Mouse (Mus musculus) intestine, embryonic 15.5 days (tissue): ENCODE data around the gene Paqr6. TPM values are rescaled to one million over a fixed set of nuclear protein-coding genes. Genes with fewer than 3 reads are reported as not detected.
"Not testable (repeated sequence)": the region's sequence is repeated elsewhere in the genome, so short reads cannot be mapped to it uniquely, and the experiment has no call there.

Experiments used
- ATAC-seq: fragments of 200-750 bp; cut with Nextera tagmentation; 2 replicates; pipeline ENCODE4 v1.8.0; 2017; ENCODE audit warnings: moderate TSS enrichment, moderate library complexity
- H3K27ac ChIP-seq: fragments of 300-500 bp; sonication (generic); 2 replicates; pipeline ENCODE4 v1.5.1; 2015; ENCODE audit warnings: mild to moderate bottlenecking, inconsistent platforms
- H3K27me3 ChIP-seq: fragments of 300-500 bp; sonication (generic); replicated peaks from 2 replicates; pipeline ENCODE4 v1.6.1; 2015; ENCODE audit warnings: inconsistent platforms
- H3K36me3 ChIP-seq: fragments of 300-500 bp; sonication (generic); 2 replicates; pipeline ENCODE4 v1.6.1; 2015; ENCODE audit warnings: inconsistent platforms
- H3K4me1 ChIP-seq: fragments of 300-500 bp; sonication (generic); replicated peaks from 2 replicates; pipeline ENCODE4 v1.6.1; 2015; ENCODE audit warnings: inconsistent platforms
- H3K4me2 ChIP-seq: fragments of 300-500 bp; sonication (generic); replicated peaks from 2 replicates; pipeline ENCODE4 v1.6.1; 2015; ENCODE audit warnings: mild to moderate bottlenecking, inconsistent platforms
- H3K4me3 ChIP-seq: fragments of 300-500 bp; sonication (generic); replicated peaks from 2 replicates; pipeline ENCODE4 v1.5.1; 2015; ENCODE audit warnings: inconsistent platforms
- H3K9ac ChIP-seq: fragments of 300-500 bp; sonication (generic); 2 replicates; pipeline ENCODE4 v1.6.1; 2015; ENCODE audit warnings: inconsistent platforms
- H3K9me3 ChIP-seq: fragments of 300-500 bp; sonication (generic); 2 replicates; pipeline ENCODE4 v1.6.1; 2016; ENCODE audit warnings: inconsistent platforms
- WGBS: fragments of 180-500 bp; shearing (Covaris S2); methylation state at CpG from one replicate; pipeline ENCODE4 v1.1.7; 2015; 5-methylcytosine and 5-hydroxymethylcytosine counted together
- polyA plus RNA-seq: library from polyadenylated mRNA; unstranded; fragments of >200 nt; fragmentation: Nextera tagmentation; extraction: Ambion mirVana; gene quantifications from 2 replicates; pipeline ENCODE4 v1.2.1, GENCODE M21; 2015

The Paqr6 gene
- polyA plus RNA-seq, 1 experiment from 2014 or later: 3.7 TPM

DNA sequence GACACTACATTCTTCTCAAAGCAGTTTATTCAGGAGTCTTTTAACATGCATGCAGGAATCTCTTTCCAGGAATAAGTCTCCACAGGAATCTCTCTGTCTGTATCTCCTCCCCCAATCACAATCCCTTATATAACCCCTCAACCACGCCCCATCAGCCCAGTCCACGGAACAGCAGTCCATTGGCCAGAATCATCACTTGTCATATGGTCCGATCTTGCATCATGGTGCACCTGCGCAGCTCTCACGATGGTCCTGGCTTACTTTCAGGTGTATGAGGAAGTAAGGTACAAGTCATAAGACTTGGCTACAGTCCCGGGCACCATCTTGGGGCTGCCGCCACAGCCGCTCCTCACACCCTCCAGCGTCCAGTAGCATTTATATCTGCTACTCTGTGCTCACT, 8.3 kb downstream of the Paqr6 start, which contains the start of gene Bglap3:
TSS of gene Bglap3 (minus strand) at position 101 of the 400 bp plus-strand sequence.
- not testable (repeated sequence) for H3K4me1 ChIP-seq, ATAC-seq, H3K27me3 ChIP-seq, H3K36me3 ChIP-seq, H3K4me2 ChIP-seq, H3K9ac ChIP-seq, H3K27ac ChIP-seq, H3K9me3 ChIP-seq, H3K4me3 ChIP-seq
- WGBS: 92% methylated on average over 9 of the region's 9 CpGs

DNA sequence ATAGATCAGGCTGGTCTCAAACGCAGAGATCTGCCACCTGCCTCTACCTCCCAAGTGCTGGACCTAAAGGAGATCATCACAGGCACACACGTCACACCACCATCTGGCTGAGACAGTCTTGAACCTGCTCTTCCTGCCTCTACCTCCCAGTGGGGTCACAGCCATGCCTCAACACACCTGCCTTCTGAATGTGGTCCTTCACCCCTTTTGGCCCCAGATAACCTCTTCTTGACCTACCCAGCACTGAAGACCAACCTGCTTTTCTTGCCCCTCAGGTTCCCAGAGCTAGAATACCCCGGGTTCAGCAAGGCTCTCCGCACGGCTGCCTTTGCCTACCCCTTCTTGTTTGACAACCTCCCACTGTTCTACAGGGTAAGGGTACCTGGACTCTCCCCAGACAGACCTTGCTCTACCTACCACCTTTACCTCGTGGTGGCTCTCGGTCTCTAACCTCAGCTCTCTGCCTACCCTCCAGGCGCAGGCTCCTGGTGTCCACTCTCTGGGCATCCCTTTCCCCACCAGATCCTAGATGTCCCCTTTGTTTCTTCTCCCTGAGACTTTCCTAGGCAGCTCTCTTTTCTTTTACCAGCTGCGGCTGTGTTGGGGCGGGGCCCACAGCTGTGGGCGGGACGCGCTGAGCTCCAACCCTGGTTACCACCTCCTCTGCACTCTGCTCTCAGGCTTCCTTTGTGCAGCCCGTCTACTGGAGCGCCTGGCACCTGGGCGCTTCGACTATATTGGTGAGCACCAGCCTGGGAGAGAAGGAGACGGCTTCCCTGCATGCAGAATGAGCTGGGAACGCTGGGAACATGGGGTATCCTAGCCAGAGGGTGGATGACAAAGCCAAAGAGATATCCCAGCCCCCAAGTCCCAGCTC, 11.6 kb downstream of the Paqr6 start:
- WGBS: 11% methylated on average over 19 of the region's 19 CpGs
- not testable (repeated sequence) for H3K9me3 ChIP-seq, H3K36me3 ChIP-seq, H3K9ac ChIP-seq, H3K4me1 ChIP-seq, H3K27me3 ChIP-seq, H3K27ac ChIP-seq
- Histone ChIP-seq H3K4me3 (0 out of 2 replicates have a peak overlapping the region, but pooled peaks have one; percentile 6), H3K4me2 (peak overlapping the region; percentile 54)
- peak; percentile 94 for ATAC-seq

DNA sequence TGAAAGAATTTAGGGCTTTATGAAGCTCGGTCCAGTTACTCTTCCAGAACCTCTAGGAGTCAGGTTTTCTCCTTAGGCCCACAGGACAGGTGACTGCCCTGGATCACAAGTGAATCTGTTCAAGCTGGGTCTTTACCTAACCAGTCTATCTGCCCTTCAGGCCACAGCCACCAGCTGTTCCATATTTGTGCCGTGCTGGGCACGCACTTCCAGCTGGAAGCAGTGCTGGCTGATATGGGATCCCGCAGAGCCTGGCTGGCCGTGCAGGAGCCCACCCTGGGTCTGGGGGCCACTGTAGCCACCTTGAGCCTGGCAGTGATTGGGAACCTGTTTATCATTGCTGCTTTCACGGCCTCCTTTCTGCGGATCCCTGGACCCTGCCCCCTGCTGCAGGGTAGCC, 12.3 kb downstream of the Paqr6 start:
- H3K4me3 ChIP-seq, H3K27me3 ChIP-seq, H3K9me3 ChIP-seq, H3K36me3 ChIP-seq, H3K27ac ChIP-seq, H3K9ac ChIP-seq, H3K4me1 ChIP-seq: not testable (repeated sequence)
- H3K4me2 ChIP-seq: peak overlapping the region; percentile 54
- 38% methylated on average over 7 of the region's 7 CpGs for WGBS
- peak; percentile 54 for ATAC-seq

DNA sequence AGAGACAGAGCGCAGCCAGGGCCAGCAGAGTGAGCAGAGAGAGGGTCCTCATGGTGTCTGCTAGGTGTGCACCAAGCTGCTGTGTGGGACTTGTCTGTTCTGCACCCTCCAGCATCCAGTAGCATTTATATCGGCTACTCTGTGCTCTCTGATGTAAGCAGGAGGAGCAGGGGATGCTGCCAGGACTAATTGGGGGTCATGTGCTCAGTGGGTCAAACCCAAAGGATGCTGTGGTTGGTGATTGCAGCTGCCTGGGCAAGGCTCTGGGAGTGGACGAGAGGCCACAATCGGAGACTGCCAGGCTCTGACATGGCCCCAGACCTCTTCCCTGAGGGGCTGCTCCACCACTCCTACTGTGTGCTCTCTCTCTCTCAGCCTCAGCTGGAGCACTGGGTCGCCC, 14.2 kb downstream of the Paqr6 start, which contains the start of gene Bglap2:
TSS of gene Bglap2 (minus strand) at position 101 of the 400 bp plus-strand sequence.
- H3K4me2 ChIP-seq, H3K36me3 ChIP-seq, H3K4me1 ChIP-seq, ATAC-seq, H3K9ac ChIP-seq, H3K27me3 ChIP-seq, H3K4me3 ChIP-seq, H3K27ac ChIP-seq, H3K9me3 ChIP-seq: not testable (repeated sequence)
- 72% methylated on average over 5 of the region's 5 CpGs for WGBS

GRCm38 (mm10) chr3:88381389-88382315, 17.3 kb downstream of the Paqr6 start:
- peak; percentile 89 for ATAC-seq
- not testable (repeated sequence) for H3K4me1 ChIP-seq, H3K36me3 ChIP-seq, H3K27ac ChIP-seq, H3K9ac ChIP-seq, H3K27me3 ChIP-seq, H3K9me3 ChIP-seq
- Histone ChIP-seq H3K4me3 (0 out of 2 replicates have a peak overlapping the region, but pooled peaks have one; percentile 12), H3K4me2 (peak overlapping the region; percentile 55)
- 9% methylated on average over 21 of the region's 22 CpGs for WGBS

DNA sequence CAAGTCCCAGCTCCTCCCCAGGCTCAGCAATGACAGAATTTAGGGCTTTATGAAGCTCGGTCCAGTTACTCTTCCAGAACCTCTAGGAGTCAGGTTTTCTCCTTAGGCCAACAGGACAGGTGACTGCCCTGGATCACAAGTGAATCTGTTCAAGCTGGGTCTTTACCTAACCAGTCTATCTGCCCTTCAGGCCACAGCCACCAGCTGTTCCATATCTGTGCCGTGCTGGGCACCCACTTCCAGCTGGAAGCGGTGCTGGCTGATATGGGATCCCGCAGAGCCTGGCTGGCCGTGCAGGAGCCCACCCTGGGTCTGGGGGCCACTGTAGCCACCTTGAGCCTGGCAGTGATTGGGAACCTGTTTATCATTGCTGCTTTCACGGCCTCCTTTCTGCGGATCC, 18.0 kb downstream of the Paqr6 start:
- not testable (repeated sequence) for H3K9me3 ChIP-seq, H3K9ac ChIP-seq, H3K27ac ChIP-seq, H3K4me3 ChIP-seq, H3K36me3 ChIP-seq, H3K4me1 ChIP-seq, H3K4me2 ChIP-seq, H3K27me3 ChIP-seq
- 25% methylated on average over 1 of the region's 7 CpGs for WGBS
- peak; percentile 36; the same call in 1 of the 2 replicates for ATAC-seq

- WGBS: 76% methylated on average over 5 of the region's 5 CpGs
Observed at GRCm38 (mm10) chr3:88384364-88384763, 20.0 kb downstream of the Paqr6 start, which contains the start of gene Bglap. TSS of gene Bglap (minus strand) at chr3:88384464.

GRCm38 (mm10) chr3:88393776-88394375, 29.5 kb downstream of the Paqr6 start:
- Histone ChIP-seq H3K4me2 (no peak overlapping the region), H3K4me1 (no peaks in the 10 kb centered on the region), H3K9ac (no peak overlapping the region), H3K4me3 (no peak overlapping the region), H3K27me3 (no peaks in the 10 kb centered on the region), H3K36me3 (peaks cover 17% of the 10 kb centered on the region), H3K27ac (no peak overlapping the region), H3K9me3 (no peaks in the 10 kb centered on the region)
- WGBS: 87% methylated on average over 9 of the region's 9 CpGs
- ATAC-seq: no peak

More at GRCm38 (mm10) chr3:88384364-88384763, 20.0 kb downstream of the Paqr6 start, which contains the start of gene Bglap:
- Histone ChIP-seq H3K4me2 (no peak within 1 kb of the TSS), H3K36me3 (no peaks in the 10 kb centered on the region), H3K9ac (no peak within 1 kb of the TSS), H3K4me1 (0 out of 2 replicates have a peak, but pooled peaks cover 3% of the 10 kb centered on the region), H3K27me3 (no peaks in the 10 kb centered on the region), H3K9me3 (no peaks in the 10 kb centered on the region), H3K27ac (no peak within 1 kb of the TSS), H3K4me3 (no peak within 1 kb of the TSS)
- no peak for ATAC-seq

DNA sequence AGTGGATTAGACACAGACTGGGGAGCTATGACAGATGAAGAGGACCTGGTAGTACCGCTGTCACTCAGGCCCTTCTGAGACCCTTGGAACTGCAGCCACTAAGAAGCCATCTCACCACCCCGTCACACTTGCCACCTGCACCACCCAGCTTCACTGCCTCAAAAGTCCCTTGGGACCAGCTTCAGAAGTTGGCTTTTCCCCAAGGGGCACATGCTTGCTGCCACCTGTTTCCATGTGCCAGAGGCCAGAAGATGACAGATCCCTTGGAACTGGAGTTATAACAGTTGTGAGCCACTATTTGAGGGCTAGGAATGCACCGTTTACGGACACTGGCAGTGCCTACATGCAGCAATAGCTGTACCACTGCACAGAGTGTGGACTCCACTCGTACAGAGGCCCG, 30.9 kb downstream of the Paqr6 start:
- ATAC-seq: no peak
- no peaks in the 10 kb centered on the region for H3K9me3 ChIP-seq
- H3K36me3 ChIP-seq: peaks cover 20% of the 10 kb centered on the region
- H3K4me2 ChIP-seq: no peak overlapping the region
- no peak overlapping the region for H3K9ac ChIP-seq
- no peaks in the 10 kb centered on the region for H3K4me1 ChIP-seq
- no peak overlapping the region for H3K4me3 ChIP-seq
- H3K27ac ChIP-seq: no peak overlapping the region
- no peaks in the 10 kb centered on the region for H3K27me3 ChIP-seq
- WGBS: 93% methylated on average over 6 of the region's 6 CpGs

DNA sequence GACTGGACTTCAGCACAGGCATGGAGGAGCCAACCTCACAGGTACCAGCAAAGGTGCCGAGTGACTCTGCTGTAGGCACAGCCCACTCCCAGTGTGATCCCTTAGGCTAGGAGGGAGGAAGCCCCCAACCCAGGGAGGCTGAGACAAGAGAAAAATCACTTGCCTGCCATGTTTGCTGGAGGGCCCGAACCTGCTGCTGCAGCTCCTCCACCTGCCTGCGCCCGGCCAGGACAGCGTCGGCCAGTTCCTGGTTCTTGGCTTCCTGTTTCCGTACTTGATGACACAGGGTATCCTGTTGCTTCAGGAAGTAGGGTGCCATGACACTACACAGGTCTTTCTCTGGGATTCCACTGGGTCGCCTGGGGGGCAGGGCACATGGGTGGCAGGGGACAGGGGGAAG, 31.4 kb downstream of the Paqr6 start:
- no peaks in the 10 kb centered on the region for H3K9me3 ChIP-seq
- no peaks in the 10 kb centered on the region for H3K27me3 ChIP-seq
- no peak overlapping the region for H3K4me2 ChIP-seq
- ATAC-seq: no peak
- H3K36me3 ChIP-seq: peaks cover 20% of the 10 kb centered on the region
- WGBS: 88% methylated on average over 8 of the region's 8 CpGs
- H3K4me3 ChIP-seq: no peak overlapping the region
- no peaks in the 10 kb centered on the region for H3K4me1 ChIP-seq
- H3K9ac ChIP-seq: no peak overlapping the region
- H3K27ac ChIP-seq: no peak overlapping the region

- no peak overlapping the region for H3K4me3 ChIP-seq
- H3K27ac ChIP-seq: no peak overlapping the region
- H3K4me1 ChIP-seq: no peaks in the 10 kb centered on the region
- 75% methylated on average over 2 of the region's 2 CpGs for WGBS
- peaks cover 20% of the 10 kb centered on the region for H3K36me3 ChIP-seq
- no peaks in the 10 kb centered on the region for H3K27me3 ChIP-seq
- no peak overlapping the region for H3K4me2 ChIP-seq
- H3K9me3 ChIP-seq: no peaks in the 10 kb centered on the region
- 0 out of 2 replicates have a peak, but pooled peaks have one; percentile 47 for ATAC-seq
- no peak overlapping the region for H3K9ac ChIP-seq
Observed at GRCm38 (mm10) chr3:88398666-88399065, 34.3 kb downstream of the Paqr6 start.
